Mouse (Mus musculus) layer of hippocampus, adult 9-11 months (tissue): ENCODE measurements around the gene Olfr548-ps1.

ENCODE experiments used
- DNase-seq: peaks from one replicate; pipeline ENCODE4 v3.0.0; 2022

The Olfr548-ps1 gene

DNA sequence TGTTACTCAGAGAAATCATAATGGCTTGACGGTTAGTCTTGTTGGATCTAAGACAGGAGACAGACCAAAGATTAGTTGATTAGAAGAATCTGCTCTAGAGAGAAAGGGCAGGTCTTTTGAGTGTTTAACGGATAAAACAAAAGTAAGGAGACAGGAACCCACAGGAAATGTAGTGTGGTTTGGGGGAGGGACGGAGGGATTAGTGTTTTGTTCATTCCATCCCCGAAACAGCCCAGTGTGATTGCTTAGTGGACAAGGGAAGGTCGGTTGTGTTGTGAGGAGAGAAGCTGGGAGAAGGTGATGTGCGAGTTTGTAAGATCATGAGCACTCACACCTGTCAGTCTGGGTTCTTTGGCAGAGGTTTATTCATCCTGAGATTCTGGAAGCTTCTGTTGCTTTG is 35.3 kb downstream of the Olfr548-ps1 start:
- no peak for DNase-seq

- DNase-seq, result no peak
Observed at GRCm38 (mm10) chr7:102591786-102592185, 51.1 kb downstream of the Olfr548-ps1 start, which contains the start of gene Olfr551. Olfr551 (minus strand) TSS chr7:102591886.
